Mouse (Mus musculus): ENCODE measurements around the gene Crebl2. TPM values are rescaled to one million over a fixed set of nuclear protein-coding genes. Genes with fewer than 3 reads are reported as not detected.

Gene Crebl2
- polyA plus RNA-seq, 1 experiment from 2014 or later: 1.3 TPM

GRCm38 (mm10) chr6:134838111-134838510, 8.2 kb downstream of the Crebl2 start:
- H3K27me3 ChIP-seq (ENCODE audit: control insufficient read depth, insufficient read depth, low read length): no peaks in the 10 kb centered on the region
- no peak overlapping the region for H3K4me2 ChIP-seq (ENCODE audit: low read depth, severe bottlenecking)
- H3K27ac ChIP-seq (replicated peaks; ENCODE audit: low read depth, low read length): no peak overlapping the region
- H3K36me3 ChIP-seq (ENCODE audit: control insufficient read depth, insufficient read depth, low read length): no peaks in the 10 kb centered on the region
- H3K9ac ChIP-seq (ENCODE audit: low read length): no peak overlapping the region
- H3K4me3 ChIP-seq (ENCODE audit: low read depth, low read length): no peak overlapping the region
- no peaks in the 10 kb centered on the region for H3K9me3 ChIP-seq (ENCODE audit: control insufficient read depth, low read length)
- H3K4me1 ChIP-seq (ENCODE audit: control insufficient read depth, insufficient read depth, low read length): no peaks in the 10 kb centered on the region
- 88% methylated on average over 4 of the region's 4 CpGs for WGBS
- DNase-seq (ENCODE audit: low spot score): no peak
- ATAC-seq (ENCODE audit: insufficient number of reproducible peaks, low FRiP score, low TSS enrichment, low read depth): no peak

- Histone ChIP-seq H3K9me3 (ENCODE audit: control insufficient read depth, low read length) (no peaks in the 10 kb centered on the region), H3K27ac (replicated peaks; ENCODE audit: low read depth, low read length) (no peak overlapping the region), H3K9ac (ENCODE audit: low read length) (no peak overlapping the region), H3K36me3 (ENCODE audit: control insufficient read depth, insufficient read depth, low read length) (no peaks in the 10 kb centered on the region), H3K4me3 (ENCODE audit: low read depth, low read length) (no peak overlapping the region), H3K4me1 (ENCODE audit: control insufficient read depth, insufficient read depth, low read length) (no peaks in the 10 kb centered on the region), H3K4me2 (ENCODE audit: low read depth, severe bottlenecking) (no peak overlapping the region), H3K27me3 (ENCODE audit: control insufficient read depth, insufficient read depth, low read length) (no peaks in the 10 kb centered on the region)
- ATAC-seq (ENCODE audit: insufficient number of reproducible peaks, low FRiP score, low TSS enrichment, low read depth) (no peak), DNase-seq (ENCODE audit: low spot score) (no peak)
- WGBS: 83% methylated on average over 2 of the region's 2 CpGs
Observed at GRCm38 (mm10) chr6:134840346-134840745, 10.4 kb downstream of the Crebl2 start.

GRCm38 (mm10) chr6:134845726-134846125, 15.8 kb downstream of the Crebl2 start:
- DNase-seq (ENCODE audit: low spot score) (no peak), ATAC-seq (ENCODE audit: insufficient number of reproducible peaks, low FRiP score, low TSS enrichment, low read depth) (no peak)
- H3K4me2 ChIP-seq (ENCODE audit: low read depth, severe bottlenecking): no peak overlapping the region
- 65% methylated on average over 4 of the region's 4 CpGs for WGBS
- H3K27me3 ChIP-seq (ENCODE audit: control insufficient read depth, insufficient read depth, low read length): no peaks in the 10 kb centered on the region
- no peaks in the 10 kb centered on the region for H3K4me1 ChIP-seq (ENCODE audit: control insufficient read depth, insufficient read depth, low read length)
- H3K4me3 ChIP-seq (ENCODE audit: low read depth, low read length): no peak overlapping the region
- no peaks in the 10 kb centered on the region for H3K36me3 ChIP-seq (ENCODE audit: control insufficient read depth, insufficient read depth, low read length)
- H3K27ac ChIP-seq (replicated peaks; ENCODE audit: low read depth, low read length): no peak overlapping the region
- no peaks in the 10 kb centered on the region for H3K9me3 ChIP-seq (ENCODE audit: control insufficient read depth, low read length)
- H3K9ac ChIP-seq (ENCODE audit: low read length): no peak overlapping the region

GRCm38 (mm10) chr6:134846308-134846707, 16.4 kb downstream of the Crebl2 start:
- H3K4me2 ChIP-seq (ENCODE audit: low read depth, severe bottlenecking): no peak overlapping the region
- no peak overlapping the region for H3K9ac ChIP-seq (ENCODE audit: low read length)
- no peak overlapping the region for H3K4me3 ChIP-seq (ENCODE audit: low read depth, low read length)
- H3K4me1 ChIP-seq (ENCODE audit: control insufficient read depth, insufficient read depth, low read length): no peaks in the 10 kb centered on the region
- H3K27ac ChIP-seq (replicated peaks; ENCODE audit: low read depth, low read length): no peak overlapping the region
- H3K36me3 ChIP-seq (ENCODE audit: control insufficient read depth, insufficient read depth, low read length): no peaks in the 10 kb centered on the region
- no peak for ATAC-seq (ENCODE audit: insufficient number of reproducible peaks, low FRiP score, low TSS enrichment, low read depth)
- DNase-seq (ENCODE audit: low spot score): no peak
- 78% methylated on average over 6 of the region's 6 CpGs for WGBS
- H3K27me3 ChIP-seq (ENCODE audit: control insufficient read depth, insufficient read depth, low read length): no peaks in the 10 kb centered on the region
- H3K9me3 ChIP-seq (ENCODE audit: control insufficient read depth, low read length): no peaks in the 10 kb centered on the region

GRCm38 (mm10) chr6:134847550-134847949, 17.6 kb downstream of the Crebl2 start:
- H3K27me3 ChIP-seq (ENCODE audit: control insufficient read depth, insufficient read depth, low read length): no peaks in the 10 kb centered on the region
- no peak overlapping the region for H3K27ac ChIP-seq (replicated peaks; ENCODE audit: low read depth, low read length)
- no peaks in the 10 kb centered on the region for H3K36me3 ChIP-seq (ENCODE audit: control insufficient read depth, insufficient read depth, low read length)
- WGBS: 92% methylated on average over 4 of the region's 4 CpGs
- H3K9ac ChIP-seq (ENCODE audit: low read length): no peak overlapping the region
- no peaks in the 10 kb centered on the region for H3K4me1 ChIP-seq (ENCODE audit: control insufficient read depth, insufficient read depth, low read length)
- no peak for DNase-seq (ENCODE audit: low spot score)
- no peak for ATAC-seq (ENCODE audit: insufficient number of reproducible peaks, low FRiP score, low TSS enrichment, low read depth)
- no peak overlapping the region for H3K4me3 ChIP-seq (ENCODE audit: low read depth, low read length)
- no peak overlapping the region for H3K4me2 ChIP-seq (ENCODE audit: low read depth, severe bottlenecking)
- no peaks in the 10 kb centered on the region for H3K9me3 ChIP-seq (ENCODE audit: control insufficient read depth, low read length)

GRCm38 (mm10) chr6:134848197-134848890, 18.4 kb downstream of the Crebl2 start:
- H3K4me2 ChIP-seq (ENCODE audit: low read depth, severe bottlenecking): no peak overlapping the region
- peak; percentile 58 for DNase-seq (ENCODE audit: low spot score)
- no peaks in the 10 kb centered on the region for H3K9me3 ChIP-seq (ENCODE audit: control insufficient read depth, low read length)
- no peak overlapping the region for H3K27ac ChIP-seq (replicated peaks; ENCODE audit: low read depth, low read length)
- no peak overlapping the region for H3K9ac ChIP-seq (ENCODE audit: low read length)
- H3K36me3 ChIP-seq (ENCODE audit: control insufficient read depth, insufficient read depth, low read length): no peaks in the 10 kb centered on the region
- no peak; the same call in 1 of the 2 replicates for ATAC-seq (ENCODE audit: insufficient number of reproducible peaks, low FRiP score, low TSS enrichment, low read depth)
- H3K4me1 ChIP-seq (ENCODE audit: control insufficient read depth, insufficient read depth, low read length): no peaks in the 10 kb centered on the region
- 85% methylated on average over 5 of the region's 5 CpGs for WGBS
- H3K27me3 ChIP-seq (ENCODE audit: control insufficient read depth, insufficient read depth, low read length): no peaks in the 10 kb centered on the region
- H3K4me3 ChIP-seq (ENCODE audit: low read depth, low read length): no peak overlapping the region

GRCm38 (mm10) chr6:134849461-134849860, 19.5 kb downstream of the Crebl2 start:
- no peak overlapping the region for H3K27ac ChIP-seq (replicated peaks; ENCODE audit: low read depth, low read length)
- WGBS: 86% methylated on average over 2 of the region's 2 CpGs
- H3K4me3 ChIP-seq (ENCODE audit: low read depth, low read length): no peak overlapping the region
- no peak overlapping the region for H3K4me2 ChIP-seq (ENCODE audit: low read depth, severe bottlenecking)
- no peaks in the 10 kb centered on the region for H3K36me3 ChIP-seq (ENCODE audit: control insufficient read depth, insufficient read depth, low read length)
- no peaks in the 10 kb centered on the region for H3K4me1 ChIP-seq (ENCODE audit: control insufficient read depth, insufficient read depth, low read length)
- H3K9ac ChIP-seq (ENCODE audit: low read length): no peak overlapping the region
- H3K27me3 ChIP-seq (ENCODE audit: control insufficient read depth, insufficient read depth, low read length): no peaks in the 10 kb centered on the region
- DNase-seq (ENCODE audit: low spot score): no peak
- no peaks in the 10 kb centered on the region for H3K9me3 ChIP-seq (ENCODE audit: control insufficient read depth, low read length)
- no peak for ATAC-seq (ENCODE audit: insufficient number of reproducible peaks, low FRiP score, low TSS enrichment, low read depth)

DNA sequence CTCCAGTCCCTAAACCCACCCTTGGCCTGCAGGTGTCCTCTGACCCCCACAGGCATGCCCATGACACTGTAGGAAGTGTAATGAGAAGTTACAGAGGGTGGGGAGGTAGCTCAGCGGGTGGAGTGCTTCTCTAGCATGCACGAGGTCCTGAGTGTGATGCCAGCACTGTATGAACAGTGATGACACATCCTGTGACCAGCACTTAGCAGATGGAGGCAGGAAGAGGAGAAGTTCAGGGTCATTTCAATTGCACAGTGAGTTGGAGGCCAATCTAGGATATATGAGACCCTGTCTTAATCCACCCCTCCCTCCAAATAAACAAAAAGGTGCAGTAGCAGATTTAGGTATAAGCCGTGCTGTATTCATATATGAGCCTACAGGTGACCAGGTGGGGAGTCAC, 20.0 kb downstream of the Crebl2 start:
- Histone ChIP-seq H3K27ac (replicated peaks; ENCODE audit: low read depth, low read length) (no peak overlapping the region), H3K9me3 (ENCODE audit: control insufficient read depth, low read length) (no peaks in the 10 kb centered on the region), H3K36me3 (ENCODE audit: control insufficient read depth, insufficient read depth, low read length) (no peaks in the 10 kb centered on the region), H3K4me2 (ENCODE audit: low read depth, severe bottlenecking) (no peak overlapping the region), H3K4me3 (ENCODE audit: low read depth, low read length) (no peak overlapping the region), H3K9ac (ENCODE audit: low read length) (no peak overlapping the region), H3K4me1 (ENCODE audit: control insufficient read depth, insufficient read depth, low read length) (no peaks in the 10 kb centered on the region), H3K27me3 (ENCODE audit: control insufficient read depth, insufficient read depth, low read length) (no peaks in the 10 kb centered on the region)
- ATAC-seq (ENCODE audit: insufficient number of reproducible peaks, low FRiP score, low TSS enrichment, low read depth) (no peak), DNase-seq (ENCODE audit: low spot score) (no peak)
- 80% methylated on average over 3 of the region's 3 CpGs for WGBS

DNA sequence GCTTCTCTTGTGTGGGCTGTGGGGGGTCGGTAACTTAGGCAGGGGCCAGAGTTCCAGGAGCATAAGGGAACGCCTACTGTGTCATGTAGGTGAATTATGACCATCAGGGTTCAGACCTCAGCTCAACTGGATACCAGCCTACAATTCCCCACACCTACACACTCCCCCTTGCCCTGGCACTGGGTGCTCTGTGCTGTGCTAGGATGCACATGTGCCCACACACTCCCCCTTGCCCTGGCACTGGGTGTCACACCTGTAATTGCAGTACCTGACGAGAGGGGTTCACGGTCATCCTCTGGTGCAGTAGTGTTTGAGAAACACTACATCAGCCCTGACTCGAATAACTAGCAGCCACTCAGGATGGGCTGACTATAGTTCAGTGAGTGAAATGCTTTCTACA, 24.8 kb downstream of the Crebl2 start:
- no peaks in the 10 kb centered on the region for H3K9me3 ChIP-seq (ENCODE audit: control insufficient read depth, low read length)
- H3K4me3 ChIP-seq (ENCODE audit: low read depth, low read length): no peak overlapping the region
- WGBS: 78% methylated on average over 5 of the region's 5 CpGs
- DNase-seq (ENCODE audit: low spot score) (no peak), ATAC-seq (ENCODE audit: insufficient number of reproducible peaks, low FRiP score, low TSS enrichment, low read depth) (no peak)
- no peaks in the 10 kb centered on the region for H3K36me3 ChIP-seq (ENCODE audit: control insufficient read depth, insufficient read depth, low read length)
- H3K27ac ChIP-seq (replicated peaks; ENCODE audit: low read depth, low read length): no peak overlapping the region
- no peak overlapping the region for H3K4me2 ChIP-seq (ENCODE audit: low read depth, severe bottlenecking)
- no peaks in the 10 kb centered on the region for H3K27me3 ChIP-seq (ENCODE audit: control insufficient read depth, insufficient read depth, low read length)
- H3K4me1 ChIP-seq (ENCODE audit: control insufficient read depth, insufficient read depth, low read length): no peaks in the 10 kb centered on the region
- no peak overlapping the region for H3K9ac ChIP-seq (ENCODE audit: low read length)

Data from limb, embryonic 11.5 days (tissue).